Mouse (Mus musculus): ENCODE results near the gene Slc2a12. TPM values are rescaled to one million over a fixed set of nuclear protein-coding genes. Genes with fewer than 3 reads are reported as not detected.

Gene Slc2a12
- total RNA-seq (2021): 10 to 100 TPM; 13.1 to 15.9 TPM
- long read RNA-seq, experiment 1, full-length matches to known transcripts: 11 of 18 reads
- long read RNA-seq, experiment 1, partial matches to known transcripts: 2 of 18 reads
- long read RNA-seq, experiment 1, other reads (novel, unspliced or antisense): 5 of 18 reads
- long read RNA-seq, experiment 2, full-length matches to known transcripts: 14 of 22 reads
- long read RNA-seq, experiment 2, partial matches to known transcripts: 3 of 22 reads
- long read RNA-seq, experiment 2, other reads (novel, unspliced or antisense): 5 of 22 reads

DNA sequence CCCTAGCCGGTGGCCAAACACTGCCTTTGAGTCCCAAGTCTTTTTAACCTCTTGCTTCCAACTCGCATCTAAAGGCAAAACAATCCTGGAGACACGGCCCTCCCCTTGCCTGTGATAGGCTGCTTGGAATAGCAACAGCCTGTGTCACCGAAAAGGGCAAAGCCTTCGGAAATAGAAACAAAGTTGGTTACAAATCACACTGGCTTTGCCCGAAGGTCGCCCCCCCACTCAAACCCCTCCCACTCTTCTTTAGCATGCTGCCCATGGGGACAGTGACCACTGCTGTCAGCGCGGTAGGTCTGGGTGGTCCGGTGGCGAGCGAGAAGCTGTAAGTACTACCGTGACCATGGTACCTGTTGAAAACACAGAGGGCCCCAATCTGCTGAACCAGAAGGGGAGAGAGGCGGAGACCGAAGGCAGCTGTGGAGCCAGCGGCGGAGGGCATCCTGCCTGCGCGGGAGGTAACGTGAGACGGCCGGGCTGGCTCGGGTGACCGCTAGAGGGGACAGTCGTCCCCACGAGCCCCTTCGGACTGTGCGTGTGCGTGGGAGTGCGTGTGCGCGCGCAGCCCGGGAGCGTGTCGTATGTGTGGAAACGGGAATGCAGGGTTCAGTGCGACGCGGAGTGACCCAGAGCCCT is at the start of gene Slc2a12:
Slc2a12 (plus strand) TSS at position 159 of the 639 bp plus-strand sequence.
- DNase-seq: peak; percentile 80

DNA sequence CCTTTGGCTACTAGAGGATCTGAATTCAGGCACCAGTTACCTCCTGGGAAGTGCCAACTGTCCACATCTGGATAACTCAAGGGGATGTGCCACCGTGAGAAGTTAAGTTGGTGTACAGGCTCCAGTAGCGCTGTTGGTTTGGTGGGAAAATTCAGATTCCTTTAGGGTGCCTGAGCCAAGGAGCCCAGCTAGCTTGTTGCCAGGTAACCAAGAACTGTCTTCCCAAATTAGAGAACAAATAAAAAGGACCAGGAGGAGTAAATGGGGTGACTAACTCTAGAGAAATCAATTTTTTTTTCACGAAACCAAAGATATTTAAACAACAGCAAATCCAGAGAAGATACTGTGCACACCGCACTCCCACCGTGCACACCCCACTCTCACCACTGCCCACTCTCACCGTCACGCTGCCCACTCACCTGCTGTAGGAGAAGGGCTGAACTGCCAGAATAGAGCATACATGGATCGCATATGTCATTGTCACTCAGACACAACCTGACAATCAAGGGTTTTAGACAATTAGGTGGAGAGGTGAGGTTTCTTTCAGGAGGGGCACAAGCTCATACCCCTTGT is 45.8 kb upstream of the Slc2a12 start:
- no peak for DNase-seq

DNA sequence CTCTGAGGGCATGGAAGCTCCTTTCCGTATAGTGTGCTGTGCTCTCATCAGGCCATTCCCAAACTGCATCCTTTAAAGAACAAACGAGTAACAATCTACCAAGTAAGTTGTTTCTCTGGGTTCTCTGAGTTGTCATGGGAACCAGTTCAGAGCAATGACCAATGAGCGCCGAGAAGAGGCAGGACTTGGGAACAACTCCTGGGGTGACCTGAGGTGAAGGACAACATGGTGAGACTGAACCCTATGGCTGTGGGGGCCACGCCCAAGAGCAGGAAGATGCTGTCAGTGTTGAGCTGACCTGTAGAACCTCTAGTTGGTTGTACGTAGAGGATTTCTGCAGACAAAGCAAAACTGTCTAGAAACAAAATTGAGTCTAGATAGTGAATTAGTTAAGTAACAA is 43.8 kb upstream of the Slc2a12 start:
- no peak for DNase-seq

DNA sequence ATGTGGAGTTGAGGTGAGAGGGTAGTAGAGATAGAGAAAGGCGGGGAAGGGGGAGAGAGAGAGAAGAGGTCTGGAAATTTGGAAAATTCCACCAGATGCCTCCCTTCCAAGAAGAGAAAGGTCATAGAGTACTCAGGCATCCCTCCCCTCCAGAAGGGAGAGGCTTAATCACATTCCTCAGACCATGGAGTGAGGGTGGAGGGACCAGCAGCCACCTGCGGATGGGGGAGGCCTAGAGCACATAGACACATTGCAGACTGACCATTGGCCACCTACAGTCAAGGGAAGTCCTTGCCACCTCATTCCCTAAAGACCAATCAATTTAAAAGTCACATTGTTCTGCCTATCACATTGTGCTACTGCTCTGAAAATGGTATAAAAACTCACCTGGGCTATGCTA is 40.0 kb upstream of the Slc2a12 start:
- DNase-seq: no peak

DNA sequence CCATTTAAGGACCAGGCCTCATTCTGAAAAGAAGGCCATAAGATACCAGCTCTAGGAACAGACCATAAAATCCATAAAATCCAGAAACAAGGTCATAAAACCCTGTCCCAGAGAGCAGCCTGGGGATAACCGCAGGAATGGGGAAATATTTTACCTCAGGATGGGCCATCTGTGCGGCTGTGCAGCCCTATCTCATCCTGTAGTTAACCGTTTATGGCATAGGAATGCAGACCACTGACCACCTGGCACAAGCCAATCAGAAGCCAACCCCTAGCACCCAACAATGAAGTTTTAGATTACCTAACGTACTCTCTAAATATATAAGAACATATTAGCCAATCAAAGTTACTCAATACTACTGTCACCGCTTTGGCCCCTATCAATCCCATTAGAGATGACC is 36.5 kb upstream of the Slc2a12 start:
- no peak for DNase-seq

DNA sequence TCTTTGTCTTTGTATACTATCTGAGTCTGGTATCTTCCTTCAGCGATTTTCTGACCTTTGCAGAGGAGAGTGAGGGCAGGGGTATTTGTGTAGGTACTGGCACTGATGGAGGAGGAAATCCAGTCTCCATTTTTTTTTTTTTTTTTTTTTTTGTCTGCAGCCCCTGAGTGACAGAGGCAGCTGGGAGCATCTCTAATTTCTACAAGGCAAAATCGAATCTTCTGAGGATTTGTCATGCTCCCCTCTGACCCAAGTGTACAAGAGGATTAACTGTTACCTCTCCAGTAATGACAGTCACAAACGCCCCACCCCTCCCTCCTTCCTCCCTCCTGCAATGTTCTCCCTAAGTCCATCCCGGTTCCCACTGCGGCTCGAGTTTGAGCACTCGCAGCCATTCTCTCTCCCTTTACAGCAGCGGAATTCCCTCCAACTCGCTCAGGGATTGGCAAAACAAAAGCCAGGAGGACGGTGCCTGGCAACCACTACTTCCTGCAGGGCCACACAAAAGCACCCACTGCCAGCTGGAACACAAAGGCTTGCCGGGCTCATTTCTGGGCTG is 35.9 kb upstream of the Slc2a12 start:
- DNase-seq: peak; percentile 34

DNA sequence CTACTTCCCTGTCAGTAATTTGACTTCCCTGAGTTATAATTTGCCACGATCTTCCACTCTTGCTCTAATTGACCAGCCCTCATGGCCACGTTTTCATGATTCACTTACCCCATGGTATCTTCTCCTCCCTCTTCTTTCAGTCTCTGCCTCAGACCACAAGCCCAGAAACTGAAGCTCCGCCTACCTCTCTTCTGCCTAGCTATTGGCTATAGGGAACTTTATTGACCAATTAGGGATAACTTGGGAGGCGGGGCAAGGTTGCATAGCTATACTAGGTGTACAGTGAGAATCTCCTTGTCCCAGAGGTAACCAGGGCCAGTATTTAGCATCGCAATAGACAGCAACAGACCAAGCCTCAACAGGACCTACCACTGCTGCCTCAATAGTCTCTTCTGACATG is 31.5 kb upstream of the Slc2a12 start:
- no peak for DNase-seq

DNA sequence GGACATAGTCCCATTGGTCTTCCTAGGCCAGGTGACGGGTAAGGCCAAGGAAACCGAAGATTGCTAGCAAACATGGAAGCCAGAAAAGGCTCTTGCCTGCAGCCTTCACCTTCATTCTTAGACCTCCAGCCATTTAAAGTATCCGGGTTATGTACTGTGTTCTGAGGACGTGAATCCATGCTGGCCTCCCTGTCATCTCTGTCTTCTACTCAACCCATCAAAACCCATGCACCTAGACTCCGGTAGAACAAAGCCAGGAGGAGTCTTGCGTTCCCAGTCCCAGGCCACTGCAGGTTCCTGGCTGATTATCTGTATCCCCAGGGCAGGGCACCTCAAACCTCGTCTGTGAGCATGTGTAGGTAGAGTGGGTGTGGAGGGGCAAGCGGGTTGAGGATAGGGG is 30.3 kb upstream of the Slc2a12 start:
- no peak for DNase-seq

DNA sequence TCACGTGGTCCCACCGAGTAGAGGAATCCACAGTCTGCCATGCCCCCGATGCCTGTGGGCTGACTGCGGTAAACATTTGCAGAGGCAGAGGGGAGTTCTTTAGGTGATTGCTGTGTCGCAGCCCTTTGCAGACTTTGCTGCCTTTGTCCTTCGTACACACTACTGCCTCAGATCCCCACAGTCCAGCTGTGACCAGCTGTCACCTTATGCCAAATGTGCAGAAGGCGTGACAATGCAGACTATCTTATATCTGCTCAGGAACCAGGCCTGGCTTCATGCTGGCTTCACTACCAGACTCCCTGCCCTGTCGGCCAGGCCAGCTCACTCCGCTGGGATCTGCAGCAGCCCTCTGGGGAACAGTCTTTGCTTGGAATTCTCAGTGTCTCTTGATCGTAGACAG is 29.5 kb upstream of the Slc2a12 start:
- no peak for DNase-seq

DNA sequence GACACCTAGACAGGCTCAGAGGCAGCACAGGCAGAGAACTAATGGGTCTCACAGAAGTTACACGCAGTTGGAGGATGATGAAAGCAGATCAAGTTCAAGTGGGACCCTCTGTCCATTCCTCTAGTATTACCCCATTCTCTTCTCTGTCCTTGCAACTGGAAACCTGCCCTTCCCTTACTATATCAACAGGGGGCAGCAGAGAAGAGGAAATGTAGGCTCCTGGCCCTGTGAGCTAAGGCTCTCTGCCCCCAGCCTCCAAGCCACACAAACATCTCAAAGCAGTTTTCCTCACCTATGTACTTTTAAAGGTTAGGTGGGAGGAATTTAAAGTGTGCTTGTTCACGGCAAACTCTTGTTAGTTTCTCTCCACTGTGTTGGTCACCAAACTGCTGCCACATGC is 26.0 kb upstream of the Slc2a12 start:
- peak; percentile 12 for DNase-seq

DNA sequence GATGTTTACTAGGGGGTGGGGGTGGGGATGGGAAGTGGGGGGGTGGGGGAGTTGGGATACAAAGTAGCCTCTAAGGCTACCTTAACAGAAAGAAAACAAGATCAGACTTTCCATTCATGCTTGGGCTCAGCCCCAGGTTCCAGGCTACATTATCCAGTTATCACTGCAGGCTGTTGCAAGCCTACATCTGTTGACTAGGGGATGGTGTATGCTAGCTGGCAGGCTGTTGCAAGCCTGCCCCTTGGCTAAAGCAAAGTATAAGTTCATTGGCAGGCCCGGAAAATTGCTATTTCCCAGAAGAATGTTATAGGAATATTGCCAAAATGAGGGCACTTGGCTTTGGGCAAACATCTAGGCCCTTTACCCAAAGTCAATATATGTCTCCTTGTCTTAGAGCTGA is 16.0 kb upstream of the Slc2a12 start:
- no peak for DNase-seq

DNA sequence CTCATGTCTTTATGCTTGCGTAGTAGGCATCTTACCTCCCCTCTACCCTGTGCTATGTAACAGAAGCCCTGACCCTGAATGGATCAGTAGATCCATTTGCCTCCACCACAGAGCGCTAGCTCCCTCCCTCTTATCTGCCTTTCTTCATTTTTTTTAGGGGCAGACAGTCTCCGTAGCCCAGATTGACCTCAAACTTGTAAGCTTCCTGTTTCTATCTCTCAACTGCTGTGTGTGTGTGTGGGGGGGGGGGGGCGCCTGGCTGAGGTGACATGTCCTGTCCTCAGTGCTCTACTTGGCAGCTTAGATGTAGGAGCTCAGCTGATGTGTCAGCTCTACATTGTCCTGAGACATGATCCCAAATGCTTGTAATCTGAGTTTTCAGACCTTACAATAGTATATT is 13.7 kb upstream of the Slc2a12 start:
- DNase-seq: no peak

DNA sequence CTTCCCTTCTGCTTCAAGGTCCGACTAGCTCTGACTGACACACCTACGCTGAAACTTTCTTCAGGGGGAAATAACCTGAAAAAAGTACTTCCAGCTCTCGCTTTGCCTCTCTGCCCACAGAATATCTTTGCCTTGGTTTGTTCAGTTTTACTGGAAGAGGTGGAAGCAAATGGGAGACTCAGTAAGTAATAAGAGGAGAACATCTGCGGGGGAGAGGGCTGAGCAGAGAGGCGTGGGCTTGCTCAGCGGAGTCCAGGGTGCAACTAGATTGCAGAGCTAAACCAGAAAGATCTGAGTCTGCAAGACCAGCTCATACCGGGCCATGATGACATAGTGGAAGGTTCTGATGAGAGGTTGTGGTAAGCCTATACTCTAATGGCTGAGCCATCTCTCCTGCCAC is 13.3 kb upstream of the Slc2a12 start:
- no peak for DNase-seq

DNA sequence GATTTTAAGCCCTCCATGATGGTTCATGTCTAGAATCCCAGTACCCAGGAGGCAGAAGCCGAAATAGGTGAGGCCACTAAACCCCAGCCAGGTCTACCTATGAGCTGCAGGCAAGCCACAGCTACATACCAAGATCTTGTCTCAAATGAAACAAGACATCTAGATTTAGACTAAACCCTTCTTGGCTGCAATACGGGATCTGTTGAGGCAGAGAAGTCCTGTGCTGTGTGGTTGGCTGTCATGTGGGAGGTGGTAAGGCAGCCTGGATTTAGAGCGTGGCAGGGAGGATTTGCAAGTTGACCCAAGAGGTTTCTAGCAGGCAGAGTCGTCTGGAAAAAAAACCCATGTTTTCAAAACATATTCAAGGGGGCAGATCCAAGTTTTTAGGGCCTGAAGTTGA is 12.9 kb upstream of the Slc2a12 start:
- DNase-seq: no peak

DNA sequence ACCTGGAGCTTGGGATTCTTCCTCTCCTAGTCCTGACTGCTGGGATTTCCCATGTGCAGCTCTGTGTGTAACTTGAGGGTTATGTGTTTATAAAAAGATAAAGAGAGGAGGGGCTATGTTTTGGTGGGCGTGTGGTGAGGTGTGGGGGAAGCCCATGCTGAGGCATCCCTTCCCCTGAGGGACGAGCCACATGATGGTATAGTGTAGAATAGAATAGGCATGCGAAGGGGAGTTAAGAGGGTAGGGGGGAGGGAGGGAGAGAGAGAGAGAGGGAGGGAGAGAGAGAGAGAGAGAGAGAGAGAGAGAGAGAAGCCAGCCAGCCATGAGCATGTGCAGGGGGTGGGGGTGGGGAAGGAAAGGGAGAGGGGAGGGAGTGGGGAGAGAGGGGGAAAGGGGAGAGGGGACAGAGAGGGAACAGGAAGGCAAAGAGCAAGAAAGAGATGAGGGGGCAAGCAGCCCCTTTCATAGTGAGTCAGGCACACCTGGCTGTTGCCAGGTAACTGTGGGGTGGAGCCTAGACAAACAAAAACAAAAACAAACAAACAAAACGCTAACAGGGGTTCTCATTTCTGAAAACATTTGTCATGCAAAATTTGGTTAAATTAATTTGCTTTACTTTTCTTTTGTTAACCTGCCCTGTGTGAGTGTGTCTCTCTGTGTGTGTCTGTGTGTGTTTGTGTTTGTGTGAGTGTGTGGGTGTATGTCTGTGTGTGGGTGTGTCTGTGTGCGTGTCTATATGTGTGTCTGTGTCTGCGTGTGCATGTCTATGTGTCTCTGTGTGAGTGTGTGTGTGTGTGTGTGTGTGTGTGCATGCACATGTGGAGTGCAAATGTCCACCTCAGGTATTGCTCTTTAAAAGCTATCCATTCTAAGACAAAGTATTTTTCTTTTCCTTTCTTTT is 11.2 kb upstream of the Slc2a12 start:
- no peak for DNase-seq

DNA sequence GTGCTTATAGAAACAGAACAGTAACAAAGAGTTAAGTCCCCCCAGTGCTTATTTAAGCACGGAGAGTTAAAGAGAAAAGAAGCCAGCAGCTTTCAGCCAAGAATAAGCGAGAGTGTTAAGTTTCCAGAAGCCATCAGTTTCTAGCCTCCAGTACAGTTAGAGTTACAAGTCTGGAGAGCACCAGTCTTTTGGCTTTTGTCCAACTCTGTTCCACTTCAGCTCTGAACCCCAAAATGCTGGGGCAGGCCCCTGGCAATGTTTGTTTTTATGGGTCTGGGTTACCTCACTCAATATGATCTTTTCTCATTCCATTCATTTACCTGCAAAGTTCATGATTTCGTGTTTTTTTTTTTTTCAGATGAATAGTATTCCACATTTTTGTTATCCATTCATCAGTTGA is 7.6 kb upstream of the Slc2a12 start:
- no peak for DNase-seq

DNA sequence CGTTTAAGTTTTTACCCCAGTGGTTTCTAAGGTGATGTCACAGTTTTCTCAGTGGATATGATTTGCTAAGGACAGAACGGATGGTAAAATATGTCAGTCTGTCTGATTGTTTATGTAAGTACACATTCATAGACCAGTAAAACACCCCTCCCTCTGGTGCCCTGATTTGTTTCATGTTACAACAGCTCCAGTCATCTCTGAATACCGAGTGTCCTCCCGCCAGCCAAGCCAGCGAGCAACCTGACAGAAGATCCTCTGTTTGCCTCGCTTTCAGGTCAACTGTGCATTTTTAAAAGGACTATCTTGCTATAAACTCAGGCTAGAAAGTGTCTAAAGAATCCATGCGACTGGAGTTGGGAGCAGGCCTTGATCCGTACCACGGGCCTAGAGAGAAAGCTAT is 640 bp upstream of the Slc2a12 start:
- DNase-seq: no peak

DNA sequence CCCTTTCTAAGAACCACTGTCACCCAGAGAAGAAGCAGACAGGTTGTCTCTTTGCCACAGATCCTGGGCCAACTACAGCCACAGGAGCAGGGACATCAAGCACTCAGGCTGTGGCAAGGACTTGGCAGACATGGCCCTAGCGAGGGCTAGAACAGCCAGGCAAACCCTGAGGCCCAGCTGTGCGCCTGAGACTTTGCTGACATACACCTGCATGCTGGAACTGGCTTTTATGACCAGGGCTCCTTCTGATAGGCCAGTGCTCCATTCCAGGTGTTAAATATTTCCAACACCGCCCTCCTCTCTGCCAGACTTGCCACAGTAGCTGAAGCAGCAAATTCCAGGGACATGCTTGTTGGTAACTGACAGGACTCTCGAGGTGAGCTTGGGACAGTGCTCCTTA is 3.9 kb downstream of the Slc2a12 start:
- DNase-seq: no peak

DNA sequence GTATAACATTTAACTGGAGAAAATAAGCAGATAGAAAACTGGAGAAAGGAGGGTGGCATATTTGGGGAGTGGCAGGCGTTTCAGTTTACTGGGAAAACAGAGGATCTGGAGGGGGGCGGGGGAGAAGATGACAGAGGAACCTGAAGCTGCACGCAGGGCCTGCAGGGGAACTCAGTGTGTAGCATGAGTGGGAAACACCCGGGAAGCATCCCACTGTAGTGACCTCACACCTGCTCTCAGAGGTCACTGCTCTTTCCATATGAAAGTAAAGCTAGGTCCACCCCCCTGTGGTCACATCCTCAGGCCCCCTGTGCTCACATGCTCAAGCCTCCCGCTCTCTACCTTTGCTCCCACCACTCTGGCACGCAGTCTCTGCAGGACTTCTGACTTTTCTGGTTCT is 9.0 kb downstream of the Slc2a12 start:
- no peak for DNase-seq

DNA sequence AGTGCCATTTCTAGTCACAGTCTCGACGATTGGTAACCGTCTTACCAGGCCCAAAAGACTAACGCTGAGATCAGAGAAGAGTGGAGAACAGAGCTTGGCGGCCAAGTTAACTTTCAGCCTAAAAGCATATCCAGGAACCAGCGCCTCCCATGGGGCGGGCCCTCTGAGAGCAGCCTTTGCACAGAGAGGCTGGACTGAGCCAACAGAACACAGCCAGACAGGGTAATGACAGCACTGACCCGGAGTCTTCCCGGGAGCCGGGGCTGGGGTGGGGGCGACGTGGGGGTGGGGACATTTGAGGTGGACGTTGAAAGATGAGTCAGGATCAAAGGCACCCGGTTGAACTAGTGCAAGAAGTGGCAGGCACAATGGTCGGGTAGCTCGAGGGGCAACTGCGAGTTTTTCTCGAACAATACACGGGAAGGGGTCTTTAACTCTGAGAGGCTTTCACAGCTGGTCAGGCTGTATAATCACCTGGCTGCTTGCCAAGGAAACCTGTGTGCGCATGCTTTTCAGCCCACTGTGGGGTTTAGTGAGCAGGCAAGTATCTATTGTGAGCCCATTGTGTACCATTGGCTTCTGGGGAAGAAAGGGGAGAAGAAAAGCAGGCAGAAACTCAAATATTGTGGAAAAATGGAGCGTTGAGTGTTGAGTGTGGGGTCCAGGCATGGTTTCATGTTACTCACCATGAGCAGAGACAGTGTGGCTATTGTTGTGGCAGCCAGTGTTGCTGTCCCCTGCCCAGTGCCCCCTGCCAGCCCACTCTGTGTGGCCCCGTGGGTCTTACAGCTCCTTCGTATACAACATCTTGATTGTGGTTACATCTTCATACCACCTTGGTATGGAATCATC is 13.9 kb downstream of the Slc2a12 start:
- peak; percentile 33 for DNase-seq

DNA sequence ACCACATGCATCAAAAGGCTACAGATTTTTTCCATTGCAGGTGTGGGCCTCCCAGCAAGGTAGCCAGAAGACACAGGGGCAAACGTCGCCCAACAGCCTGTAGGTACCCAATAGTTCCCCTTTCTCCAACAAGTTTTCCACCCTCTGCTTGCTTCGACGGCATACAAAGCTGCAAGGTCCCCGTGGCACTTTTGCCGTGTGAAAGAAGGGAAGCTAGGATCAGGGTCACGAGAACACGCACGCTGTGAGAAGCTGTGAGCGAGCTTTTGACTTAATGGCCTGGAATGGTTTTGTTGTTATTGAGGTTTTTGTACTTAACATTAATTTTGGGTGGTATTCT is 14.5 kb downstream of the Slc2a12 start:
- DNase-seq: no peak
